In the genomic region with DNA sequence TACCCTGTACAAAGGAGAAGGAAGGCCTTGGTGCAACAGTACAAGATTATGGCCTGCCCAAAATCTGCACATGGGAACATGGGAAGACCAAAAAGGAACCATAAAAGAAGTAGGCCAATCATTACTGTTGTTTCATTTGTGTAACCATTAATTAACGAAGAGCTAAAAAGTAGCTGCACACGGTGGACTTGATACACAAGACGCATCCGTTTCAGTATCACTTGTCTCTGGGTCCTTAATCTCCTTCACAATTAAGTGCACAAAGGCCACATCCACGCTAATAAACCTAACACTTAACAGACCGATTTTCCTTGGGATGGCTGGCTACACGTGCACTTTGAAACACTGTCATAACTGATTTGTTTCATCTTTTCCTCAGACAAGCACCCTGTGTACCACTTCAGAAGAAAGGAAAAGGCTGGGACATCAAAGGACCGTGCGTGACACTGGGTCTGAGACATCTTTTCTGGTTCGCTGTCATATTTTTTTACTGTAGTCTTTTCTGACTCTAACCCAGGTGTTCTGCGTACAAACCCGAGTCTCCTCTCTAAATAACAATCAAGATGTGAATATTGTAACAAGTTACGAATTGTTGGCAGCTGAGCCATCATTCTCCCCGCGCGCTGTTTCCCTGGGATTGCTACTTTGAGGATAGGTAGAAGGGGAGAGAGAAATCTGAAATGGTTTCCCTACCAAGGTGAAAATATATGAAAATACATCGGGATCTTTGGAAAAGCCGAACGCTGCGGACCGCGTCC, we compare ENCODE assay signal across 8 mouse cellular contexts. TPM values are rescaled to one million over a fixed set of nuclear protein-coding genes. Genes with fewer than 3 reads are reported as not detected.
A peak's percentile ranks its signal among the peaks of the same experiment; 100 is the strongest.
DNase-seq lines count a peak whose midpoint lies in the region; ATAC-seq and TF ChIP-seq lines count a peak whose summit lies in the region.

No protein-coding gene starts in this region.

- peak; percentile 35 for DNase-seq in lung, embryonic 14.5 days
- no peak for DNase-seq in lung, adult 18-20 months
- DNase-seq in hindbrain, embryonic 14.5 days (ENCODE audit: low spot score) = peak; percentile 32
- DNase-seq in frontal cortex, postnatal 10 days (ENCODE audit: low spot score in 2 of 2) = no peak
- no peak for DNase-seq in urinary bladder, postnatal 36 days (ENCODE audit: low spot score in 2 of 2)
- DNase-seq in right cerebral cortex, adult 18-20 months = no peak

- 6% methylated on average over 22 of the region's 22 CpGs for WGBS in lung, embryonic 14.5 days
- WGBS in bone marrow, adult 2 months = 18% methylated on average over 22 of the region's 22 CpGs
- 7% methylated on average over 22 of the region's 22 CpGs for WGBS in hindbrain, embryonic 14.5 days
- WGBS in midbrain, embryonic 15.5 days = 4% methylated on average over 22 of the region's 22 CpGs

- H3K27me3 ChIP-seq in lung, embryonic 14.5 days (ENCODE audit: insufficient read depth, low read length) = no peaks in the 10 kb centered on the region
- no peaks in the 10 kb centered on the region for H3K27me3 ChIP-seq in hindbrain, embryonic 14.5 days (ENCODE audit: control insufficient read depth, insufficient read depth, low read length)
- no peaks in the 10 kb centered on the region for H3K27me3 ChIP-seq in midbrain, embryonic 15.5 days (replicated peaks)

- peaks cover 25% of the 10 kb centered on the region for H3K4me1 ChIP-seq in lung, embryonic 14.5 days (ENCODE audit: insufficient read depth)
- H3K4me1 ChIP-seq in bone marrow, adult 2 months (ENCODE audit: control insufficient read depth, insufficient read depth, low read length) = peaks cover 3% of the 10 kb centered on the region
- peaks cover 31% of the 10 kb centered on the region for H3K4me1 ChIP-seq in hindbrain, embryonic 14.5 days (replicated peaks; ENCODE audit: control insufficient read depth, insufficient read depth, low read length)
- H3K4me1 ChIP-seq in midbrain, embryonic 15.5 days = peaks cover 45% of the 10 kb centered on the region

- peak overlapping the region; percentile 88 for H3K27ac ChIP-seq in lung, embryonic 14.5 days (ENCODE audit: low read depth)
- H3K27ac ChIP-seq in bone marrow, adult 2 months (ENCODE audit: control insufficient read depth, insufficient read depth, low read depth, low read length, poor library complexity) = peak overlapping the region; percentile 96
- H3K27ac ChIP-seq in hindbrain, embryonic 14.5 days = peak overlapping the region; percentile 89
- peak overlapping the region; percentile 90 for H3K27ac ChIP-seq in midbrain, embryonic 15.5 days

- ATAC-seq in lung, embryonic 14.5 days (ENCODE audit: insufficient read depth) = no peak
- no peak for ATAC-seq in hindbrain, embryonic 14.5 days (ENCODE audit: low FRiP score)
- no peak; the same call in 1 of the 2 replicates for ATAC-seq in midbrain, embryonic 15.5 days (replicated peaks)

- no peak for TF ChIP-seq CTCF in lung, embryonic 14.5 days (IDR thresholded peaks at IDR 0.05; ENCODE audit: low read depth)
- no peak for TF ChIP-seq CTCF in bone marrow, adult 2 months (IDR thresholded peaks at IDR 0.05; ENCODE audit: control insufficient read depth, insufficient read depth, low read length)

- H3K9me3 ChIP-seq in lung, embryonic 14.5 days (ENCODE audit: low read depth, low read length) = no peaks in the 10 kb centered on the region
- no peaks in the 10 kb centered on the region for H3K9me3 ChIP-seq in hindbrain, embryonic 14.5 days (ENCODE audit: control insufficient read depth, low read length)
- no peaks in the 10 kb centered on the region for H3K9me3 ChIP-seq in midbrain, embryonic 15.5 days

- H3K36me3 ChIP-seq in lung, embryonic 14.5 days (ENCODE audit: insufficient read depth) = no peaks in the 10 kb centered on the region
- H3K36me3 ChIP-seq in hindbrain, embryonic 14.5 days (replicated peaks; ENCODE audit: control insufficient read depth, insufficient read depth) = no peaks in the 10 kb centered on the region
- H3K36me3 ChIP-seq in midbrain, embryonic 15.5 days (replicated peaks) = no peaks in the 10 kb centered on the region

- TF ChIP-seq POLR2A in bone marrow, adult 2 months (IDR thresholded peaks at IDR 0.05; ENCODE audit: borderline replicate concordance, control insufficient read depth, low read depth, low read length) = no peak

- H3K9ac ChIP-seq in lung, embryonic 14.5 days = peak overlapping the region; percentile 90
- H3K9ac ChIP-seq in hindbrain, embryonic 14.5 days = peak overlapping the region; percentile 94
- H3K9ac ChIP-seq in midbrain, embryonic 15.5 days = peak overlapping the region; percentile 80

- peak overlapping the region; percentile 70 for H3K4me2 ChIP-seq in lung, embryonic 14.5 days
- H3K4me2 ChIP-seq in hindbrain, embryonic 14.5 days (replicated peaks) = peak overlapping the region; percentile 87
- H3K4me2 ChIP-seq in midbrain, embryonic 15.5 days = peak overlapping the region; percentile 59

- peak overlapping the region; percentile 99 for H3K4me3 ChIP-seq in lung, embryonic 14.5 days (ENCODE audit: low read depth, low read length)
- H3K4me3 ChIP-seq in bone marrow, adult 2 months (replicated peaks; ENCODE audit: control insufficient read depth, low read depth, low read length) = peak overlapping the region; percentile 96
- peak overlapping the region; percentile 94 for H3K4me3 ChIP-seq in hindbrain, embryonic 14.5 days (replicated peaks; ENCODE audit: low read length)
- peak overlapping the region; percentile 95 for H3K4me3 ChIP-seq in midbrain, embryonic 15.5 days

RNA-seq across cellular contexts. Expression of a gene that starts 0.8 kb away (rescaled TPM):
- polyA plus RNA-seq in lung, embryonic 14.5 days (2014; fragmentation: Nextera tagmentation; extraction: Ambion mirVana) = 25.0 and 25.2 TPM in 2 replicates
- polyA plus RNA-seq in bone marrow, adult 2 months (2011; ENCODE audit: insufficient read depth, insufficient read length, low replicate concordance, missing spikeins) = 5.1 and 11.6 TPM in 2 replicates
- 24.3 and 27.2 TPM in 2 replicates for polyA plus RNA-seq in hindbrain, embryonic 14.5 days (2014; fragmentation: Nextera tagmentation; extraction: Ambion mirVana)
- 25.3 and 27.3 TPM in 2 replicates for polyA plus RNA-seq in midbrain, embryonic 15.5 days (2015; fragmentation: Nextera tagmentation; extraction: Ambion mirVana)

RNA-seq across cellular contexts. Expression of a gene that starts 4.8 kb away (rescaled TPM):
- 1.3 and 2.0 TPM in 2 replicates for polyA plus RNA-seq in lung, embryonic 14.5 days (2014; fragmentation: Nextera tagmentation; extraction: Ambion mirVana)
- polyA plus RNA-seq in bone marrow, adult 2 months (2011; ENCODE audit: insufficient read depth, insufficient read length, low replicate concordance, missing spikeins) = not detected in 2 replicates
- polyA plus RNA-seq in hindbrain, embryonic 14.5 days (2014; fragmentation: Nextera tagmentation; extraction: Ambion mirVana) = 1.1 and 1.3 TPM in 2 replicates
- 0.72 and 0.88 TPM in 2 replicates for polyA plus RNA-seq in midbrain, embryonic 15.5 days (2015; fragmentation: Nextera tagmentation; extraction: Ambion mirVana)

RNA-seq across cellular contexts. Expression of a gene that starts 52.8 kb away (rescaled TPM):
- polyA plus RNA-seq in lung, embryonic 14.5 days (2014; fragmentation: Nextera tagmentation; extraction: Ambion mirVana) = 10.3 and 11.5 TPM in 2 replicates
- polyA plus RNA-seq in bone marrow, adult 2 months (2011; ENCODE audit: insufficient read depth, insufficient read length, low replicate concordance, missing spikeins) = not detected in 2 replicates
- 0.40 and 0.51 TPM in 2 replicates for polyA plus RNA-seq in hindbrain, embryonic 14.5 days (2014; fragmentation: Nextera tagmentation; extraction: Ambion mirVana)
- 0.56 and 0.62 TPM in 2 replicates for polyA plus RNA-seq in midbrain, embryonic 15.5 days (2015; fragmentation: Nextera tagmentation; extraction: Ambion mirVana)

Comparison
In these comparisons a context has a peak if more than half of its experiments do, and no peak if none do; other contexts are left out.
1. DNase-seq: peak in lung, embryonic 14.5 days (single experiment) and hindbrain, embryonic 14.5 days (single experiment); none in lung, adult 18-20 months (0 of 2), frontal cortex, postnatal 10 days (0 of 2), urinary bladder, postnatal 36 days (0 of 2) and right cerebral cortex, adult 18-20 months (single experiment).
2. Peak in every context shown above with its lines, with median percentiles within 50 percentile points of each other: H3K27ac ChIP-seq, H3K4me2 ChIP-seq, H3K4me3 ChIP-seq and H3K9ac ChIP-seq.